Mouse (Mus musculus): ENCODE measurements at regions not wholly inside any gene's neighbourhood (a gene's known extent, or its start where the extent isn't known, plus 50 kb on each side); places are given as distances from the start of the nearest gene placed in this dataset.

DNA sequence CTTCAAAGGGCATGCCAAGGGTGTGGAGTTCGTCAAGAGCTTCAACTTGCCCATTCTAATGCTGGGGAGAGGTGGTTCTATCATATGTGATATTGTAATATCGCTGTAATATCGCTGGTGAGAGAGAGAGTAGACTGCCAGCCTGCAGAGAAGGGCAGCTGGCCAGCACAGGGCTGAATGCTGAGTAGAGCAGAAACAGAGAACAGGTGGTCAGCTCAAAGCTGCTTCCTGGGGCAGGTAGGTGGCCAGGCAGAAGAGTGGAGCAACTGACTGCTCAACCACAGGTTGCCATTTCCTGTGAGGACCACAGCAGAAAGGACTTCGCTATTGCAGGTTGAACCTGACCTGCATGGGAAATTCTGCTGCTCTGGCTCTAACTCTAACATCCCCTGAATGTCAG, 108.5 kb upstream of the Hs6st1 start:
- TF ChIP-seq EP300 (IDR thresholded peaks at IDR 0.05; ENCODE audit: insufficient read depth, low read depth, low read length) (no peak), CTCF (IDR thresholded peaks at IDR 0.05) (no peak), POLR2A (IDR thresholded peaks at IDR 0.05; ENCODE audit: insufficient read depth, low read depth, low read length) (no peak)

Data from heart, adult 2 months (tissue).